Mouse (Mus musculus): Measurements from ENCODE around the gene Npas2. TPM values are rescaled to one million over a fixed set of nuclear protein-coding genes. Genes with fewer than 3 reads are reported as not detected.

Npas2 gene
- polyA plus RNA-seq, 1 experiment, result 0.77 TPM

- TF ChIP-seq CTCF (IDR thresholded peaks at IDR 0.05; ENCODE audit: borderline replicate concordance, extremely low read depth, insufficient read depth, insufficient read length) (peak; percentile 59; the same call in 1 of the 2 replicates), POLR2A (IDR thresholded peaks at IDR 0.05; ENCODE audit: borderline replicate concordance, extremely low read depth, insufficient read depth, insufficient read length, poor library complexity, severe bottlenecking) (no peak)
- no peak for DNase-seq (ENCODE audit: low read depth)
Observed at GRCm38 (mm10) chr1:39217584-39217983, 24.1 kb downstream of the Npas2 start.

GRCm38 (mm10) chr1:39228401-39228800 is 34.9 kb downstream of the Npas2 start:
- no peak for DNase-seq (ENCODE audit: low read depth)
- no peak for TF ChIP-seq CTCF (IDR thresholded peaks at IDR 0.05; ENCODE audit: borderline replicate concordance, extremely low read depth, insufficient read depth, insufficient read length)
- no peak for TF ChIP-seq POLR2A (IDR thresholded peaks at IDR 0.05; ENCODE audit: borderline replicate concordance, extremely low read depth, insufficient read depth, insufficient read length, poor library complexity, severe bottlenecking)

- DNase-seq (ENCODE audit: low read depth), result no peak
- TF ChIP-seq CTCF (IDR thresholded peaks at IDR 0.05; ENCODE audit: borderline replicate concordance, extremely low read depth, insufficient read depth, insufficient read length) (peak; percentile 9; the same call in 1 of the 2 replicates), POLR2A (IDR thresholded peaks at IDR 0.05; ENCODE audit: borderline replicate concordance, extremely low read depth, insufficient read depth, insufficient read length, poor library complexity, severe bottlenecking) (no peak)
Observed at GRCm38 (mm10) chr1:39230021-39230420, 36.5 kb downstream of the Npas2 start.

- no peak for DNase-seq (ENCODE audit: low read depth)
- TF ChIP-seq CTCF (IDR thresholded peaks at IDR 0.05; ENCODE audit: borderline replicate concordance, extremely low read depth, insufficient read depth, insufficient read length) (no peak), POLR2A (IDR thresholded peaks at IDR 0.05; ENCODE audit: borderline replicate concordance, extremely low read depth, insufficient read depth, insufficient read length, poor library complexity, severe bottlenecking) (no peak)
Observed at GRCm38 (mm10) chr1:39234815-39235449, 41.4 kb downstream of the Npas2 start.

- TF ChIP-seq CTCF (IDR thresholded peaks at IDR 0.05; ENCODE audit: borderline replicate concordance, extremely low read depth, insufficient read depth, insufficient read length) (no peak), POLR2A (IDR thresholded peaks at IDR 0.05; ENCODE audit: borderline replicate concordance, extremely low read depth, insufficient read depth, insufficient read length, poor library complexity, severe bottlenecking) (no peak)
- no peak for DNase-seq (ENCODE audit: low read depth)
Observed at GRCm38 (mm10) chr1:39237503-39238255, 44.1 kb downstream of the Npas2 start.

GRCm38 (mm10) chr1:39240860-39241584 is 47.5 kb downstream of the Npas2 start:
- TF ChIP-seq CTCF (IDR thresholded peaks at IDR 0.05; ENCODE audit: borderline replicate concordance, extremely low read depth, insufficient read depth, insufficient read length), result no peak
- no peak for TF ChIP-seq POLR2A (IDR thresholded peaks at IDR 0.05; ENCODE audit: borderline replicate concordance, extremely low read depth, insufficient read depth, insufficient read length, poor library complexity, severe bottlenecking)
- DNase-seq (ENCODE audit: low read depth), result no peak

GRCm38 (mm10) chr1:39244726-39245125 is 51.2 kb downstream of the Npas2 start:
- DNase-seq (ENCODE audit: low read depth), result no peak
- TF ChIP-seq CTCF (IDR thresholded peaks at IDR 0.05; ENCODE audit: borderline replicate concordance, extremely low read depth, insufficient read depth, insufficient read length) (no peak), POLR2A (IDR thresholded peaks at IDR 0.05; ENCODE audit: borderline replicate concordance, extremely low read depth, insufficient read depth, insufficient read length, poor library complexity, severe bottlenecking) (no peak)

GRCm38 (mm10) chr1:39251679-39252078 is 58.1 kb downstream of the Npas2 start:
- TF ChIP-seq CTCF (IDR thresholded peaks at IDR 0.05; ENCODE audit: borderline replicate concordance, extremely low read depth, insufficient read depth, insufficient read length), result no peak
- no peak for TF ChIP-seq POLR2A (IDR thresholded peaks at IDR 0.05; ENCODE audit: borderline replicate concordance, extremely low read depth, insufficient read depth, insufficient read length, poor library complexity, severe bottlenecking)

GRCm38 (mm10) chr1:39253771-39254170 is 60.2 kb downstream of the Npas2 start:
- DNase-seq (ENCODE audit: low read depth), result no peak
- TF ChIP-seq CTCF (IDR thresholded peaks at IDR 0.05; ENCODE audit: borderline replicate concordance, extremely low read depth, insufficient read depth, insufficient read length) (peak; percentile 54), POLR2A (IDR thresholded peaks at IDR 0.05; ENCODE audit: borderline replicate concordance, extremely low read depth, insufficient read depth, insufficient read length, poor library complexity, severe bottlenecking) (no peak)

More at GRCm38 (mm10) chr1:39251679-39252078, 58.1 kb downstream of the Npas2 start:
- DNase-seq (ENCODE audit: low read depth), result peak; percentile 94

GRCm38 (mm10) chr1:39256051-39256450 is 62.5 kb downstream of the Npas2 start:
- DNase-seq (ENCODE audit: low read depth), result no peak
- no peak for TF ChIP-seq POLR2A (IDR thresholded peaks at IDR 0.05; ENCODE audit: borderline replicate concordance, extremely low read depth, insufficient read depth, insufficient read length, poor library complexity, severe bottlenecking)
